Mouse (Mus musculus): ENCODE results near the gene Carhsp1. TPM values are rescaled to one million over a fixed set of nuclear protein-coding genes. Genes with fewer than 3 reads are reported as not detected.

The Carhsp1 gene
- total RNA-seq, 2 experiments from 2014 or later, result 16.6 to 19.2 TPM

- DNase-seq, result no peak
Observed at GRCm38 (mm10) chr16:8675559-8675958, 3.6 kb upstream of the Carhsp1 start.

DNA sequence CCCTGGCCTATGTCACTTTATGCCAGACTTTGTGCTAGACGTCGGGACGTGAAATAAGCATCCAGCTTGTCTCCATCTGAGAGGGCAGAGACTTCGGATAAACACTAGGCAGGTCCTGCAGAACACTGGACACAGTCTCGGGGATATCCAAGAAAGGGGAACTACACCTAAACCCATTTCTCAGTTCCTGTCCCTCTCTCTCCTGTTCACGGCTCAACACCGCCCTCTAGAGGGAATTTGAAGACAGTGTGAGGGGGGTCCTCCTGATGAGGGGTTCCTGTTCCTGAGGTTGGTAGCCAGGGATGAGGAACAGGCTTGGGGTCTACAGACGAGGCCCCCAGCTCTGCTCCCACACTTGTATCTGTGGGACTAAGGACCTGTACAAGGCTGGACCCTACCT is 2.2 kb upstream of the Carhsp1 start:
- DNase-seq, result peak; percentile 67 to 74

DNA sequence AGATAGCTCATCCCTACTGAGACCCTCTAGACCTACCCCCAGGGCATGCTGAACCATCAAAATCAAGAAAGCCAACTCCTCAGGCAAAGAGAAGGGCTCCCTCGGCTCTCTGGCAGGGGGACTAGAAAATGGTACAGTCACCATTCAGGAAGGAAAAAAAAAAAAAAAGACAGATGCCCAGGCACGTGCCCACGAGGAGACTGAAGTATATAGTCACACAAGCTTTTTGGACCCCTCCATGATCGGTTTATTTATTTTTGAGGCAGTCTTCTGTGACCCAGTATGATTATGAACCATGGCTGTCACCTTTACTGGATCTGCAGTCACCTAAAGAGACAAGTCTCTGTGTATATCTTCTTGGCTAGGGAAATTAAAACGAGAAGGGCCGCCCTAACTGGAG is 1.4 kb upstream of the Carhsp1 start:
- DNase-seq, result no peak

- DNase-seq, result no peak
Observed at GRCm38 (mm10) chr16:8672811-8673210, 856 bp upstream of the Carhsp1 start.

GRCm38 (mm10) chr16:8672350-8672687 is 364 bp upstream of the Carhsp1 start:
- DNase-seq, result no peak

DNA sequence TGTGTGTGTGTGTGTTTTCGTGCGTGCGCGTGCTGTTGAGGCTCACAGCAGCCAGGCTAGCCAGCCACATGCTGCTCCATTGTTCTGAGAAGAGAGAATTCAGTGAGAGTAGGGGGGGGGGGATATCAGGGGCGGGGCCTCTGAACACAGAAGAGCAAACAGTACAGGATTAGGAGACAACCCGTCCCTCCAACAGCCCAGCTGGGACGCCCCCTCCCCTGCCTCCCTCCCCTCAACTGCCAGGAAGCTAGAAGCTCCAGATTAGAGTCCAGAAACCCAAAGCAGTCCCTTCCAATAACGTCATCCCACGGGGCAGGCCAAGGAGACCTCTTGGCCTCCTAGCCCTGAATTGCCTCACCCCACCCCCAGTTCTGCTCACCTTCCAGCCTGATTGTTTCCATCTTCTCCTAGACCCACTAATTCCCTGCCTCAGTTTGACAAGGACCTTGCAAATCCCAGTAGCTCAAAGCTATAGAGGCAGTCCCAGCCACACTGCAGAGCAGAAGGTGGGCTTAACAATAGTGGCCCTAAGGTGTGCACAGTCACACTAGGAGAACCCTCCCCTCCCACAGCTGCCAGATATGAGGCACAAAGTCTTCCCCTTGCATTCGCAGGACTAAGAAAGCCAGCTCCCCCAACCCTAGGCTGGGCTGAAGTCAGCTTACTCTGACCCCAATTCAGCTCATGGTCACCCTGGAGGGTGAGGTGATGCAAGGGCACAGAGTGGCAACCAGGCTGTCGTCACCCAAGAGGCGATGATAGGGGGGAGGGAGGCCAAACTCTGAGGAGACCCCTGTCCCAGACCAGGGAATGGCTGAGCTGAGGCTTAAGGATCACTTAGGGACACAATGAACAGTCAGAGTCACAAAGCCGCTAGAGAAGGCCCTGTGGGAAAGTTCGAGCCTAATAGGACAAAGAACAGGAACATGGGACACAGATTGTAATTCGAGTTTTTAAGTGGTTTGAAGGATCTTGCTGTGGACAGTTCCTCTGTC is 1.6 kb downstream of the Carhsp1 start:
- DNase-seq, result peak in 1 of 2 experiments; percentile 28

- DNase-seq, result peak in 1 of 2 experiments; percentile 26
Observed at GRCm38 (mm10) chr16:8669432-8669831, 2.5 kb downstream of the Carhsp1 start.

DNA sequence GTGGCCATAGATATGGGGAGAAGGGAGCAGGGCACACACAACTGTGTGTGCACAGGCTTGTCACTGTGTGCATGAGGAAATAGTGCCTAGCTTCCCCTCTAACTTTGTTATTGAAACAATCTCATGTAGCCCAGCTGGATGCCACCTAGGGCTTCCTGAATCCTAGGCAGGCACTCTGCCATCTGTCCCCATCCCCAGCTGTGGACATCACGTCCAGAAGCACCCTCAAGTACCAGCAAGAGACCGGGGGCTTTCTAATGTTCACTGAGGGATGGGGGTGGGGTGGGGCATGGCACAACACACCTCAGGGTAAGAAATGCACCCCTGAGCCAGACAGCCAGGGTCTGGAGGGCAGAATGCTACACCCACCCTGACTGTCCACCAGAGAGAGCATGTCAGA is 3.6 kb downstream of the Carhsp1 start:
- no peak for DNase-seq

DNA sequence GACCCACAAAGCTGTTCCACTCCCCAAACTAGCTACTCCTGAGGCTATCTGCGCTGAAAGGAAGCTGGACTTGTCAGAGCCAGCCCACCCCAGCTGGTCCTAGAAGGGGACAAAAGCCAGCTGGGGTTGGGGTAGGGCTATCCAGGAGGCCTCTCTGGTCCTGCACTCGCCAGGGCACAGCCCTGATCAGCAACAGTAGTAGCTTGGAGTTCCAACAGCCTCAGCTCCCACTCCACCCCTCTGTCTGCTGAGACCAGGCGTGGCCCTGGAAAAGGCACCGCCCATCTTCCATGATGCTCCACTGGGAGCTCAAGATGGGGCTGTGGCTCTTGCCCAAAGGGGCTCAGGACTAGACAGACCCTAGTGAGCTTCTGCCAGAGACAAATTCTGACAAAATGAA is 4.1 kb downstream of the Carhsp1 start:
- peak; percentile 51 to 66 for DNase-seq

DNA sequence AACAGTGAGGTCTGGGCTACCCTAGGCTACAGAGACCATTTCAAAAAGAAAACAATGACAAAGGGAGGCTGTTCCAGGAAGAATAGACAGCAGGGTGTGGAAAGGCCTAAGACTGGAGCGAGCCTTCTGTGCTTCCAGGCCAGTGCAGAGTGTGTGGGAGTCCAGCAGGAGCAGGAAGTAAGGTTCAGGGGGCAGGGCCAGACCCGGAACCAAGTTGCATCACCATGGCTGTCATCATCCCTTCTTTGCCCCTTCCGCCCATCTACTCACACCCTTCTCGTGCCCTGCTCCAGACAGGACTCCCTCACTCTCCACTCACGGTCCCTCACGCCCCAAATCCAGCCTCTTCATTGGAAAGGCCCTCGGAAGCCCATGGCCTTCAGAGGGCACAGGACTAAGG is 4.7 kb downstream of the Carhsp1 start:
- peak; percentile 53 to 64 for DNase-seq

GRCm38 (mm10) chr16:8666452-8666851 is 5.5 kb downstream of the Carhsp1 start:
- DNase-seq, result peak; percentile 69 to 90

DNA sequence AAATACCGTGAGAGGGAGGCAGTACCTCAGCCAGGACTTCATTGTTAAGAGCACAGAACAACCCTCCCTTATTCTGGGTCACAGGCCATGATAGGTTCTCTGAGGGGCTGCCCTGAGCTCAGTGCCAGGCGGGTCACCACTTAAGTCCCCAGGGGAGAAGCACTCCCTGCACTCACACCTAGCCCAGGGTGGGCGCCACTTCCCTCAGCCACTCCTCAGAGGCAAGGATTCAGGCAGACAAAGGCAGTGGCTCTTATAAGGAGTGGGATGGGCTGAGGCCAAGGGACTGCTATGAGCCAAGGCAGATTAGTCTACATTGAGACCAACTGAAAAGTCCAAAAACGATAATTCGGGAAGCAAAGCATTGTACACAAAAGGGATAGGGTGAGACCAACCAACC is 6.6 kb downstream of the Carhsp1 start:
- peak in 1 of 2 experiments; percentile 37 for DNase-seq

- DNase-seq, result peak in 1 of 2 experiments; percentile 32
Observed at GRCm38 (mm10) chr16:8663606-8664539, 8.1 kb downstream of the Carhsp1 start.

DNA sequence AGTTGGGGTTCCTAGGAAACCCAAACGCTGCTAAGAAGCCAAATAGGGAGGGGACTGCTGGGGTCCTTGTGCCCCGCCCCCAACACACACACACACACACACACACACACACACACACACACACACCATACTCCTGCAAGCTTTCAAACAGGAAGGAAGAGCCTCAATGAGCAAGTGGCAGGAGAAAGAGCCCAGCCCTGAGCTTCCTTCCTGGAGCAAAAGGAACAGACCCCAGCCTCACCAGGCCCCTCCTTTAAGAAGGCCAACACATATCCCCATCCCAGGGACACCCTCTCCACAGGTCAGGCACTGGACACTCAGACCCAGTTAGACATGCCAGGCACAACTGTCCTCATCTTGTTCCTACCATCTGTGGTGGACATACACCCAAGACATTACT is 8.9 kb downstream of the Carhsp1 start:
- no peak for DNase-seq

DNA sequence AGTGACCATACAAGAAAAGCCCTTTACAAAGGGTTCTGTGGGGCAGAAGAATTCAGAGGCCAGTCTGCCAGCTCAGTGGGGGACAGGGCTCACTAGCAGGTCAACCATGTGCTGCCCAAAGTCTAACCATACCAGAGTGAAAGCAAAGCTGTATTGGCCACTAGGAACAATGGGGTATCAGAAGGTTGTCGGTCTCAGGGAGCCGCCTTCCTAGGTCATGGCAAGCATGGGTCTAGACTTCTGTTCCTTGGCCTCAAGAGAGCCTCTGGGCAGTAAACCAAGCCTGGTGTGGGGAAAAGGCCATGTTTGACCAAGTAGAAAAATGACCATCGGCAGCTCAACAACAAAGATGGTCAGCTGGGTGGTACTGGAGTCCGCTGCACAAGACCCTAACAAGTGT is 13.2 kb downstream of the Carhsp1 start:
- DNase-seq, result no peak

DNA sequence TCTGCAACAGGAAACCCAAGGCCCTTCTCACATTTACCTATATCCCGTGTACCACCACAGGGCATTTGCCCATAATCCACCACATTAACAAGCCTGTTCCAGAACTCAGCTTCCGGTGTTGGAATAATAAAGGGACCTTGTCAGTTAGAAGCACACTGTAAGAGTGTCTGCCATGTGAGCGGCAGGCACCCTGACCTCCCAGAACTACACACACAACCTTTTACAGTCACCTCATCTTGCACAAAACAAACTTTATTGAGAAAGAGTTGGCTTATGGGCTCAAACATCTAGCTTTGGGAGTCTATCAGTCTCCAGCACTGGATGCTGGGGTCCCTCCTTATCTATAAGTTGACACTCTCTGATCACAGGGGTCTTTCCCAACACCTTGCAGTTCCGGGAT is 13.6 kb downstream of the Carhsp1 start:
- DNase-seq, result no peak

GRCm38 (mm10) chr16:8656256-8656655 is 15.7 kb downstream of the Carhsp1 start:
- no peak for DNase-seq

GRCm38 (mm10) chr16:8655599-8655998 is 16.4 kb downstream of the Carhsp1 start:
- DNase-seq, result no peak

- DNase-seq, result no peak
Observed at GRCm38 (mm10) chr16:8655108-8655507, 16.8 kb downstream of the Carhsp1 start.

DNA sequence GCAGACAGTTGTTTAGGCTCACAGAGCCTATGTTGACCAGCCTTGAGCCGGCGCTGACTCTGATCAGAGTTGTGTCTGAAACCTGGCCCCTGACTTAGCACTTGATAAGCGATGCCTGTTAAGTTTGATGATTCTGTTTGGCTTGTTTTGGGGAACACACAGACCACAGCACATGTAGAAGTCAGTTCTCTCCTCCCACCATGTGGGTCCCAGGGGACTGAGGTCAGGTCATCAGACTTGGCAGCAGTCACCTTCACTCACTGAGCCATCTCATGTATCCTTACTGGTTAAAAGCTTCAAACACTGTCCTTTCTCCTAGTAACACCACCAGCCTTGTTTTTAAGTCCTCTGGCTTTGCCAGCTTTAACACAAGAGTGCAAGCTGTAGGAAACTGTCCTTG is 21.9 kb downstream of the Carhsp1 start:
- no peak for DNase-seq

GRCm38 (mm10) chr16:8645546-8645945 is 26.4 kb downstream of the Carhsp1 start:
- DNase-seq, result no peak

GRCm38 (mm10) chr16:8643855-8644254 is 28.1 kb downstream of the Carhsp1 start:
- DNase-seq, result peak; percentile 51 to 62

Data from heart, adult 18-20 months (tissue).